Mouse (Mus musculus): ENCODE results near the gene Erbb4.
A peak's percentile ranks its signal among the peaks of the same experiment; 100 is the strongest.
"Not testable (repeated sequence)": the region's sequence is repeated elsewhere in the genome, so short reads cannot be mapped to it uniquely, and the experiment has no call there.

Gene Erbb4

GRCm38 (mm10) chr1:68859480-68859879, 248.4 kb downstream of the Erbb4 start:
- DNase-seq = no peak

GRCm38 (mm10) chr1:68839352-68839751, 268.5 kb downstream of the Erbb4 start:
- no peak for DNase-seq

GRCm38 (mm10) chr1:68834686-68835085, 273.2 kb downstream of the Erbb4 start:
- no peak for DNase-seq

GRCm38 (mm10) chr1:68832101-68832500, 275.8 kb downstream of the Erbb4 start:
- no peak for DNase-seq

- no peak for DNase-seq
Observed at GRCm38 (mm10) chr1:68831575-68831974, 276.3 kb downstream of the Erbb4 start.

GRCm38 (mm10) chr1:68830501-68831239, 277.2 kb downstream of the Erbb4 start:
- DNase-seq = peak; percentile 10

GRCm38 (mm10) chr1:68823116-68823644, 284.7 kb downstream of the Erbb4 start:
- DNase-seq = no peak

- no peak for DNase-seq
Observed at GRCm38 (mm10) chr1:68806711-68807110, 301.1 kb downstream of the Erbb4 start.

- DNase-seq = peak; percentile 53
Observed at GRCm38 (mm10) chr1:68787409-68788015, 320.3 kb downstream of the Erbb4 start.

- peak; percentile 13 for DNase-seq
Observed at GRCm38 (mm10) chr1:68780653-68781052, 327.2 kb downstream of the Erbb4 start.

GRCm38 (mm10) chr1:68780032-68780431, 327.8 kb downstream of the Erbb4 start:
- no peak for DNase-seq

- not testable (repeated sequence) for DNase-seq
Observed at GRCm38 (mm10) chr1:68766095-68766494, 341.8 kb downstream of the Erbb4 start.

- DNase-seq = no peak
Observed at GRCm38 (mm10) chr1:68762456-68762855, 345.4 kb downstream of the Erbb4 start.

GRCm38 (mm10) chr1:68748976-68749375, 358.9 kb downstream of the Erbb4 start:
- peak; percentile 13 for DNase-seq

- DNase-seq = no peak
Observed at GRCm38 (mm10) chr1:68681478-68681877, 426.4 kb downstream of the Erbb4 start.

- no peak for DNase-seq
Observed at GRCm38 (mm10) chr1:68674667-68675066, 433.2 kb downstream of the Erbb4 start.

GRCm38 (mm10) chr1:68666831-68667601, 440.8 kb downstream of the Erbb4 start:
- DNase-seq = no peak

- DNase-seq = no peak
Observed at GRCm38 (mm10) chr1:68590475-68590874, 517.4 kb downstream of the Erbb4 start.

GRCm38 (mm10) chr1:68573851-68574540, 533.9 kb downstream of the Erbb4 start:
- DNase-seq = peak; percentile 3

- DNase-seq = no peak
Observed at GRCm38 (mm10) chr1:68570924-68571323, 536.9 kb downstream of the Erbb4 start.

GRCm38 (mm10) chr1:68542942-68543341, 564.9 kb downstream of the Erbb4 start:
- DNase-seq = no peak

- DNase-seq = no peak
Observed at GRCm38 (mm10) chr1:68517820-68518219, 590.0 kb downstream of the Erbb4 start.

GRCm38 (mm10) chr1:68503873-68504272, 604.0 kb downstream of the Erbb4 start:
- DNase-seq = no peak
